Mouse (Mus musculus) cerebellum, adult 9-11 months (tissue): Measurements from ENCODE around the gene Lysmd2.
"Not testable (repeated sequence)": the region's sequence is repeated elsewhere in the genome, so short reads cannot be mapped to it uniquely, and the experiment has no call there.

Source experiments
- DNase-seq: peaks from one replicate; pipeline ENCODE4 v3.0.0; 2022

The Lysmd2 gene

DNA sequence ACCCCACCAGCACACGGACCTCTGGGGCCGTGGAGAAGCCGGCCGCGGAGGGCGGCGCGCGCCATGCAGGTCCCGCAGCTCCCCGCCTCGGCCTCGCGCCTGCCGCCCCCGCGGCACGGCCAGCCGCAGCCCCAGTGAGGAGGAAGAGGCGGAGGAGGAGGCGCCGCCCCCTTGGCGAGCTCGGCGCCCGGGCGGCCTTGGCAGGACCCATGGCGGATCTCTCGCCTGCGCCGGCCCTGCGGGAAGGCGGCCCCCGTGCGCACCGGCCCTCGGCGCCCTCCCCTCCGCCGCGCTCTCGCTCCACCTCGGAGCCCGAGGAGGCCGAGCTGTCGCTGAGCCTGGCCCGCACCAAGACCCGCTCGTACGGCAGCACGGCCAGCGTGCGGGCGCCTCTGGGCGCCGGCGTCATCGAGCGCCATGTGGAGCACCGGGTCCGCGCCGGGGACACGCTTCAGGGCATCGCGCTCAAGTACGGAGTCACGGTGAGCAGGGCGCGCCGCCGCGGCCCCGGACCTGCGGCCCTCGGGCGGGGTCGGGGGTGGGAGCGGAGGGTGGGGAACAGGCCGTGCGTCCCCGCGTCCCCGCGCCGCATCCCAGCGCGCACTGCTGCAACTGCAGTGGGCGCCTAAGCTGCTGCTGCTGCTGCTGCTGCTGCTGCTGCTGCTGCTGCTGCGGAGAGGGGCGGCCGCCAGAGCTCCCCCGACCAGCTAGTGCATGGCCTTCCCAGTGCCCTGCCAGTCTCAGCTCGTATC lies at the start of gene Lysmd2:
TSS of gene Lysmd2 (plus strand) at position 186 of the 752 bp plus-strand sequence.
- peak; percentile 88 for DNase-seq

GRCm38 (mm10) chr9:75579321-75579720 lies 46.2 kb upstream of the Lysmd2 start:
- no peak for DNase-seq

GRCm38 (mm10) chr9:75581694-75582350 lies 43.7 kb upstream of the Lysmd2 start:
- no peak for DNase-seq

- no peak for DNase-seq
Measured at GRCm38 (mm10) chr9:75589850-75590790, 35.4 kb upstream of the Lysmd2 start.

DNA sequence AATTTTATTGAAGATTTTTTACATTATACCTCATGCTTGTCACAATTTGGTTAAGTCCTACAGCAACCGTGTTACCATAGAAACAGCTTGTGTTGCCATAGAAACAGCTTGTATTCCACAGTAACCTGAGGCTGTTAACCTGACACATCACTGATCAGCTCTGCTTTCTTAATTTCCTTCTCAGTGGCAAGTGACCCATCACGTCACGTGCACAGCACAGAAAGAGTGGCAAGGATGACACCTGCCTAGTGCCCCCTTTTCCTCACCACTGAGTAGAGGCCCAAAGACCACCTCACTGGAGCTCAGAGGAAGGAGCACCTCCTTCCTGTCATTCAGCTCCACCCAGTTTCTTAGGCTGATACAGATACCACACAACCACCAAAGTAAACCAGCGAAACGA lies 32.1 kb upstream of the Lysmd2 start:
- DNase-seq = no peak

DNA sequence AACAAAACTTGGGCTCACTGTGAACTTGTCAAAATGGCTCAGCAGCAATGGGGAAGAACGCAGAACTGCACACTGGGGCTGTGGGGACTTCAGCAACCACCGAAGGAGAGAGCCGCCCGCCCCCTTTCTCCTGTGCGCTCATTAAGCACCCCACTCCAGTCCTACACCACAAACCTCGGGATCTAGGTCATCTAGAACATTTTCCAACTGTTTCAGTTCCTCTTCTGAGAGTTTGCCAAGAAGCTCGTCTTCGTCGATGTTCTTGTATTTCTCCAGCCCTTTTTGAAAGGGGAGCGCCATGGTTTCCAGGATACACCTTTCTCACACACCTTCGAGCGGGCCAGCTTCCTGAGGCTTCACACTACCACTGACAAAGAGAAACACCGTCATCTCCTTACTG lies 28.5 kb upstream of the Lysmd2 start:
- DNase-seq = peak; percentile 47

DNA sequence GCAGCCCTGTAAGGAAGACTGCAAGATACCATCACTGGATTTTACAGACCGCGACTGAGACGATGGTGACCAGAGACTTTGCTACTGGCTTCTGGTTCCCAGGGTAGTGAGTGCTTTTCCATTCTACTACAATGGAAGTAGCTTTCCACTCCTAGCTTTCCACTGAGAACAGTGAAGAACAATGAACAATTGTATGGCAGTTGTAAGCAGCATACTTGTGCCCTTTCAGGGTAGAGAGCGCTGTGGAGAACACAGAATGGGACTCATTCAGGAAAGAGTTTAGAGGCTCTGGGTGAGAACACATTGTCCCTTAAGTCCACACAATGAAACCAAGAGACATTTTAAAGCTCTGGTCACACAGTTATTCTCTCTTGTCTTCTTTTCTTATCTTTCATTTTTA lies 27.9 kb upstream of the Lysmd2 start:
- no peak for DNase-seq

DNA sequence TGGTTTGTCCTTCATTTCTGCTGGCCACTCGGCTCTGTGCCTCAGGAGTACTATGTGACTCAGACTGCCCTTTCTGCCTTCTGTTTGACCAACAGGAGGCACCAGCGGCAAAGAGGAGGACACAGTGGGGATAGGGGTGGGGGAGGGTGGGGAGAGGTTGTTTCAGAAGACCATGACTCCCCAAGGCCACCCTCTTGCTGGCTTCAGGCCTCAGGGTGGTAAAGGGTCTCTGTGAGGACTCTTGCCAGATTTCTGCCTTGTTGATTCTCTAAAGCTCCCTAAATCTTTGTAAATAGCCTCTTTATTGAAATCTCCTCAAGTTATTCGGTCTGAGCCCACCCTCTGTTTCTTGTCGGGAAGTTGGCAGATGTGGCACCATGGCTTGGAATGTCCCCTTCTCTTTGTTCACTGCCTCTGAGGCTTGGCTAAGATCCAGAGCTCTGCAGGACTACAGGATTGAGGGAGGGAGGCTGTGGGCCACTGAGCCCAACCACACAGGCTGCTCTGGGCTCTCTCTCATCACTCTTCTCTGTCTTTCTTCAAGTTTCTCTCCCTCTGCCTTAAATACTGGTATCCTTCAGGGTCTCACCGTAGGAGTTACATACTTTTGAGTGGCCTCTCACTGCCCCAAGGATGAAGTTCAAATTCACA lies 26.2 kb upstream of the Lysmd2 start:
- DNase-seq = peak; percentile 72

DNA sequence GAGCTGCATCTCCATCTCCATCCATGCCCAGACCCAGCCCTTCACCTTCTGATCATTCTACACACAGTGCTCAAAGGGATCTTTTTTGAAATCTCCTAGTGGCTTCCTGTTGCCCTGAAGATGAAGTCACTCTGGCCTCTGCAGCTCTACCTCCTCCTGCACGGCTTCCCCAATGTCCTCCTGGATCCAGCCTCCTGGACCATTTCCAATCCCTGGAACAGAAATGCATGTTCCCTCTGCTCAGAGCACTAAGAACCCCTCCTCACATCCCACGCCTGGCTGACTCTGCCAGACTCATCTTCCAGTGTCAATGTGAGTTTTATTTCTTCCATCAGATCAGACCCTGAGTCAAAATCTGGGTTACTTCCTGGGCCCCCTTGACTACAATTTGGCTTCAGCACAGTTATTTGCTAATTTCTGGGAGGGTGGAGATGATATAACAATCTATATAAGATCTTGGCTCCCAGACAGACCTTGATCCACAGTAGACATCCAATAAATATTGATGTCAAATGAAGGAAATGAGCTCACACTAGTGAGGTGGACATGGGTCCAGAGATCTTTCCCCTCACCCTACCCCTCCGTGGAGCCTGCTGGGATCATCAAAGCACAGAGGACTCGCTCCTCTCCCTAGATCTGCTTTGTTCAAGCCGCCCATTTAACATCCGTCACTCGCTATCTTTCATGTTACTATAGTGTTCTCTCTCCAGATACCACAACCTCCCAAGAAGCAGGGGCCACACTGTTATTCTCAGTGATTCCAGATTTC lies 25.2 kb upstream of the Lysmd2 start:
- DNase-seq = peak; percentile 64

- no peak for DNase-seq
Measured at GRCm38 (mm10) chr9:75601510-75601909, 24.0 kb upstream of the Lysmd2 start.

- DNase-seq = no peak
Measured at GRCm38 (mm10) chr9:75607496-75607895, 18.0 kb upstream of the Lysmd2 start.

GRCm38 (mm10) chr9:75609505-75609904 lies 16.0 kb upstream of the Lysmd2 start:
- no peak for DNase-seq

DNA sequence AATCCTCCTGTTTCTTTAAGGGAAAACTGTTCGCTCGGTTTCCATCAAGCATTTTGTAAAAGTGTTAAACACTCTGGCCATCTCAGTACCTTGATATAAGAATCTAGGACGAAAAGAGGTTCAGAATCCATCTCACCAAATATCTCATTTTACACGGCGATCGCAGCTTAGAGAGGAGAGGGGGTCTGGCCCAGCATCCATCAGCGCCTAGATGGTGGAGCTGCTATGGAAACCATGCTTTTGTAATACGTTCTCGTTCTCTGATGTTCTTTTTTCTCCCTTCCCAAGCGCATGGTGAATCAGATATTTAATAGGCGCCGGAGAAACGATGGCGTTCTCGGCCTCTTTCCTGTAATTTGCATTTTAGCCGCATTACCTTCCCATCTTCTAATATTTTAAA lies 15.6 kb upstream of the Lysmd2 start:
- DNase-seq = no peak

GRCm38 (mm10) chr9:75610571-75611493 lies 14.7 kb upstream of the Lysmd2 start, which contains the start of gene Tmod2:
Tmod2 (minus strand) TSS chr9:75611325.
- DNase-seq = peak; percentile 92

DNA sequence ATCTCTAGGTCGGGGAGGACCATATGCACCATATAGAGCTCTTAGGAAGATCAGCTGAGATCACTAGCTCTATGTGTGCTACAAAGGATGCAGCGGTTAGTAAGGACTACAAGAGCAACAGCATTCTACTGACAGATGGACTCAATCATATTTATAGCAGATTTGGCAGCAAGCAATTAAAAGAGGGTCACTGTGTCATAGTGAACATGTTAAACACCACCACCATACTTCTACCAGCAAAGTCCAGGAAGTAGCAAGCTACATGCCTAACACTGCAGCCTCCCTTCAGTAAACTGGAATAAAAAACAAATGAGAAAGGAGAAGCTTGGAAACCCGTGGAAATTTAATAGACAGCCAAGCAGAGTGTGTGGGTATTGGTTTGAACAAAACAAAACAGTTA lies 9.0 kb upstream of the Lysmd2 start:
- DNase-seq = no peak

DNA sequence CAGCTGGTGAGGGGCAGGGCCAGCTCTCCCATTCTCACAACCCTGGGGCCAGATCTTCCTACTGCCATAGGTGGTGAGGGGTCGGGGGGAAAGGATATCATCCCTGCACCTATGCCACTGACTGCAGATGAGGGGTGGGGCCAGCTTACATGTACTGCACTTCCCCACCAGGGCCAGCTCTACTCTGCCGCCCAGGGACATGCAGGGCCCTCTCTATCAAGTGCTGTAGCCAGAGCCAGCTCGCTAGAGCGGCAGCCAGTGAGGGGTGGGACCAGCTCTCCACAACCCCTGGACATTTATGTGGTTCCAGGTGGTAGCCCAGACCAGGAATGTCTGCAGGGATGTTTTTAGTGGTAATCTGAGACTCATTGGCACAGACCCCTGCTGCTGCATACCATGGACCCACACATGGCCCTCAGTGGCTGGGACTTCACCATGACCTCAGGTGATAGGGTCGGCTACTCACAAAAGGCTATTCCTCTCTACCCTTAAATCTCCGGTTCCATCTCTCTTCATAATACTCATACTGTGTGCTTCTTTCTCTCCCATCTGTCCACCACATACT lies 6.6 kb upstream of the Lysmd2 start:
- DNase-seq = no peak

GRCm38 (mm10) chr9:75619761-75620160 lies 5.8 kb upstream of the Lysmd2 start:
- DNase-seq = not testable (repeated sequence)

GRCm38 (mm10) chr9:75621428-75621827 lies 4.1 kb upstream of the Lysmd2 start:
- no peak for DNase-seq

GRCm38 (mm10) chr9:75624983-75625555 lies 472 bp upstream of the Lysmd2 start:
- DNase-seq = peak; percentile 57

DNA sequence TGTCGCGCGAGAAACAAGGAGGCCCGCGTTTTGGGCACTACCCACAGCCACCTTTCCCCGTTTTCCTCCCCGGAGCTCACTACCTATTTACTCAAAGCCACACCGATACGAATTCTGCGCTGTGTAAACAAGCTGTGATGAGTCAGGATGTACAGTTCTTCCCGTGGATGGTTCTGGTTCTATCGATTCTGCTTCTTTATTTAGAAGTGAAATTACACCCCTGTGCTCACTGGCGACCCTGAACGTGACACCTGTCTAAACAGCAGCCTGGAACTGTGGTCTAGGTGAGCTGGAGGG lies 715 bp downstream of the Lysmd2 start:
- DNase-seq = no peak
